Mouse (Mus musculus) MEL (cell line): Measurements from ENCODE around the gene Serpina3b. TPM values are rescaled to one million over a fixed set of nuclear protein-coding genes. Genes with fewer than 3 reads are reported as not detected.

ENCODE experiments used
- DNase-seq: peaks from one replicate; pipeline ENCODE4 v3.0.0; 2011; ENCODE audit warnings: low read depth, low spot score
- H3K27ac ChIP-seq: 2 replicates; pipeline ENCODE4 v1.5.1; 2012; ENCODE audit warnings: low read depth, mild to moderate bottlenecking, control low read depth, low read length, moderate library complexity; ENCODE audit not compliant: control insufficient read depth
- H3K27me3 ChIP-seq, 2 experiments: fragments of 150-350 bp in 1 of 2; sonication (generic) in 1 of 2; 2 replicates each; pipeline ENCODE4 v1.6.1; 2012; ENCODE audit warnings: low read length in 2 of 2, mild to moderate bottlenecking in 2 of 2, improper control_type of control experiment in 1 of 2, moderate library complexity in 1 of 2; ENCODE audit not compliant: insufficient read depth in 2 of 2, control insufficient read depth in 1 of 2
- H3K36me3 ChIP-seq, 2 experiments: 2 replicates each; pipeline ENCODE4 v1.6.1; 2012 to 2014; ENCODE audit warnings: low read length in 2 of 2, improper control_type of control experiment in 1 of 2, inconsistent platforms in 1 of 2, mild to moderate bottlenecking in 1 of 2; ENCODE audit not compliant: insufficient read depth in 2 of 2, control insufficient read depth in 1 of 2
- H3K4me1 ChIP-seq, 2 experiments: fragments of 150-350 bp in 1 of 2; sonication (generic) in 1 of 2; 2 replicates each; pipeline ENCODE4 v1.6.1; 2012; ENCODE audit warnings: low read length in 2 of 2, improper control_type of control experiment in 1 of 2, mild to moderate bottlenecking in 1 of 2; ENCODE audit not compliant: insufficient read depth in 2 of 2, control insufficient read depth in 1 of 2
- H3K4me3 ChIP-seq, 2 experiments: fragments of 150-350 bp in 1 of 2; sonication (generic) in 1 of 2; 2 replicates each; pipeline ENCODE4 v1.5.1; 2012; ENCODE audit warnings: low read depth in 2 of 2, low read length in 2 of 2, mild to moderate bottlenecking in 2 of 2, moderate library complexity in 2 of 2, control low read depth in 1 of 2, improper control_type of control experiment in 1 of 2; ENCODE audit not compliant: control insufficient read depth in 1 of 2, insufficient read depth in 1 of 2
- H3K79me2 ChIP-seq: 2 replicates; pipeline ENCODE4 v1.6.1; 2012; ENCODE audit warnings: mild to moderate bottlenecking, low read length, moderate library complexity; ENCODE audit not compliant: control insufficient read depth, poor library complexity, insufficient read depth
- H3K9ac ChIP-seq: 2 replicates; pipeline ENCODE4 v1.6.1; 2012; ENCODE audit warnings: low read depth, mild to moderate bottlenecking, control low read depth, low read length, moderate library complexity; ENCODE audit not compliant: control insufficient read depth, poor library complexity, severe bottlenecking
- H3K9me3 ChIP-seq: fragments of 150-350 bp; sonication (generic); replicated peaks from 2 replicates; pipeline ENCODE4 v1.6.1; 2012; ENCODE audit warnings: mild to moderate bottlenecking, low read length, improper control_type of control experiment, moderate library complexity; ENCODE audit not compliant: insufficient read depth
- BHLHE40 ChIP-seq: IDR thresholded peaks from 2 replicates; pipeline ENCODE4 v1.6.1; 2012; ENCODE audit warnings: low read depth, mild to moderate bottlenecking, inconsistent platforms, low read length, improper control_type of control experiment, borderline replicate concordance
- CHD1 ChIP-seq: IDR thresholded peaks from 2 replicates; pipeline ENCODE4 v1.6.1; 2012; ENCODE audit warnings: low read depth, mild to moderate bottlenecking, inconsistent platforms, low read length, improper control_type of control experiment
- CTCF ChIP-seq, 3 experiments: IDR thresholded peaks in 2 of 3; conservative IDR thresholded peaks in 1 of 3; 2 replicates each; pipeline ENCODE4 v1.5.1; 2011 to 2012; ENCODE audit warnings: low read length in 3 of 3, low read depth in 2 of 3, mild to moderate bottlenecking in 2 of 3, improper control_type of control experiment in 1 of 3, inconsistent platforms in 1 of 3, mixed read lengths in 1 of 3, moderate library complexity in 1 of 3; ENCODE audit not compliant: control insufficient read depth in 1 of 3, insufficient read depth in 1 of 3, poor library complexity in 1 of 3, severe bottlenecking in 1 of 3
- E2F4 ChIP-seq: IDR thresholded peaks from 2 replicates; pipeline ENCODE4 v1.6.1; 2011; ENCODE audit warnings: low read depth, low read length, improper control_type of control experiment, borderline replicate concordance
- EP300 ChIP-seq, 2 experiments: IDR thresholded peaks; 2 replicates each; pipeline ENCODE4 v1.6.1; 2011; ENCODE audit warnings: improper control_type of control experiment in 2 of 2, low read length in 2 of 2, low read depth in 1 of 2, mild to moderate bottlenecking in 1 of 2
- ETS1 ChIP-seq: IDR thresholded peaks from 2 replicates; pipeline ENCODE4 v1.6.1; 2012; ENCODE audit warnings: low read depth, mild to moderate bottlenecking, inconsistent platforms, low read length, improper control_type of control experiment, moderate library complexity
- HCFC1 ChIP-seq: IDR thresholded peaks from 2 replicates; pipeline ENCODE4 v1.6.1; 2012; ENCODE audit warnings: low read depth, mild to moderate bottlenecking, inconsistent platforms, low read length, improper control_type of control experiment, moderate library complexity
- KAT2A ChIP-seq: conservative IDR thresholded peaks from 2 replicates; pipeline ENCODE4 v1.6.1; 2012; ENCODE audit warnings: low read depth, low read length, improper control_type of control experiment, inconsistent platforms
- MAFK ChIP-seq: IDR thresholded peaks from 2 replicates; pipeline ENCODE4 v1.6.1; 2011; ENCODE audit warnings: low read depth, mild to moderate bottlenecking, low read length, improper control_type of control experiment, borderline replicate concordance
- MAX ChIP-seq: IDR thresholded peaks from 2 replicates; pipeline ENCODE4 v1.6.1; 2011; ENCODE audit warnings: low read length, improper control_type of control experiment
- MAZ ChIP-seq: IDR thresholded peaks from 2 replicates; pipeline ENCODE4 v1.6.1; 2012; ENCODE audit warnings: low read depth, mild to moderate bottlenecking, inconsistent platforms, low read length, improper control_type of control experiment
- MXI1 ChIP-seq: IDR thresholded peaks from 2 replicates; pipeline ENCODE4 v1.6.1; 2011; ENCODE audit warnings: mild to moderate bottlenecking, low read depth, low read length, improper control_type of control experiment
- MYB ChIP-seq: IDR thresholded peaks from 2 replicates; pipeline ENCODE4 v1.6.1; 2011; ENCODE audit warnings: mild to moderate bottlenecking, low read depth, low read length, improper control_type of control experiment
- MYC ChIP-seq: IDR thresholded peaks from 2 replicates; pipeline ENCODE4 v1.6.1; 2011; ENCODE audit warnings: low read depth, mild to moderate bottlenecking, low read length, improper control_type of control experiment, moderate library complexity
- NELFE ChIP-seq: IDR thresholded peaks from 2 replicates; pipeline ENCODE4 v1.6.1; 2011; ENCODE audit warnings: low read depth, low read length, improper control_type of control experiment
- POLR2AphosphoS2 ChIP-seq: IDR thresholded peaks from 2 replicates; pipeline ENCODE4 v1.6.1; 2011; ENCODE audit warnings: low read length, improper control_type of control experiment
- RCOR1 ChIP-seq: IDR thresholded peaks from 2 replicates; pipeline ENCODE4 v1.6.1; 2012; ENCODE audit warnings: low read depth, mild to moderate bottlenecking, inconsistent platforms, low read length, improper control_type of control experiment
- TBP ChIP-seq: IDR thresholded peaks from 2 replicates; pipeline ENCODE4 v1.8.0; 2011; ENCODE audit warnings: low read depth, low read length, improper control_type of control experiment
- TCF12 ChIP-seq: IDR thresholded peaks from 2 replicates; pipeline ENCODE4 v1.6.1; 2014; ENCODE audit warnings: low read depth, mild to moderate bottlenecking, inconsistent platforms, low read length, improper control_type of control experiment, moderate library complexity
- UBTF ChIP-seq: IDR thresholded peaks from 2 replicates; pipeline ENCODE4 v1.6.1; 2012; ENCODE audit warnings: low read depth, mild to moderate bottlenecking, inconsistent platforms, low read length, improper control_type of control experiment, moderate library complexity, borderline replicate concordance; ENCODE audit not compliant: insufficient read depth
- ZC3H11A ChIP-seq: IDR thresholded peaks from 2 replicates; pipeline ENCODE4 v1.6.1; 2012; ENCODE audit warnings: low read depth, mild to moderate bottlenecking, inconsistent platforms, low read length, improper control_type of control experiment
- ZMIZ1 ChIP-seq: IDR thresholded peaks from 2 replicates; pipeline ENCODE4 v1.6.1; 2012; ENCODE audit warnings: low read depth, mild to moderate bottlenecking, inconsistent platforms, low read length, improper control_type of control experiment, moderate library complexity
- ZNF384 ChIP-seq: IDR thresholded peaks from 2 replicates; pipeline ENCODE4 v1.6.1; 2012; ENCODE audit warnings: low read depth, mild to moderate bottlenecking, inconsistent platforms, low read length, improper control_type of control experiment
- polyA plus RNA-seq, 2 experiments: library from polyadenylated mRNA; stranded (reverse) in 1 of 2; unstranded in 1 of 2; fragments of >175 nt in 1 of 2; fragments of >200 nt in 1 of 2; gene quantifications; 2 replicates each; pipeline versions ENCODE4 v1.2.1 to v1.2.4; 2012; ENCODE audit warnings: low replicate concordance in 2 of 2, low read depth in 1 of 2; ENCODE audit not compliant: insufficient read length in 2 of 2, insufficient read depth in 1 of 2, missing spikeins in 1 of 2
- total RNA-seq: library from RNA; depleted of rRNA; stranded (reverse); fragments of 300-350 nt; gene quantifications from 2 replicates; pipeline ENCODE4 v1.2.3, GENCODE M21; 2012

Gene Serpina3b
- total and polyA plus RNA-seq, 3 experiments: not detected

- Histone ChIP-seq H3K27ac (no peak overlapping the region), H3K4me3 (no peak overlapping the region), H3K79me2 (no peaks in the 10 kb centered on the region), H3K4me1 (no peaks in the 10 kb centered on the region), H3K9me3 (no peaks in the 10 kb centered on the region), H3K27me3 (no peaks in the 10 kb centered on the region), H3K9ac (no peak overlapping the region), H3K36me3 (no peaks in the 10 kb centered on the region)
- TF ChIP-seq MAFK (no peak), TBP (no peak), POLR2AphosphoS2 (no peak), MXI1 (no peak), ZC3H11A (no peak), HCFC1 (no peak), MAZ (no peak), ZNF384 (no peak), MYB (no peak), ETS1 (no peak), MYC (no peak), MAX (no peak), CTCF (IDR thresholded peaks at IDR 0.05 in 2 of 3, conservative IDR thresholded peaks at IDR 0.05 in 1 of 3; ENCODE audit: control insufficient read depth in 1 of 3, insufficient read depth in 1 of 3, low read depth in 2 of 3, low read length in 3 of 3, poor library complexity in 1 of 3, severe bottlenecking in 1 of 3) (no peak), RCOR1 (no peak), E2F4 (no peak)
- no peak for DNase-seq
Observed at GRCm38 (mm10) chr12:104138216-104138615, 10.4 kb downstream of the Serpina3b start.

- H3K9me3 ChIP-seq: no peaks in the 10 kb centered on the region
- TF ChIP-seq CHD1 (no peak), UBTF (no peak), ETS1 (no peak), MAZ (no peak), BHLHE40 (no peak), EP300 (IDR thresholded peaks at IDR 0.05; ENCODE audit: low read depth in 1 of 2, low read length in 2 of 2) (peak in 1 of 2 experiments; percentile 50; a peak in 1 of 4 replicates), KAT2A (no peak), ZMIZ1 (no peak), NELFE (no peak), TCF12 (peak; percentile 21; the same call in 1 of the 2 replicates), TBP (no peak)
- H3K27me3 ChIP-seq: no peaks in the 10 kb centered on the region
Observed at GRCm38 (mm10) chr12:104140543-104141103, 12.8 kb downstream of the Serpina3b start.

More at GRCm38 (mm10) chr12:104140543-104141103, 12.8 kb downstream of the Serpina3b start:
- H3K4me1 ChIP-seq: no peaks in the 10 kb centered on the region
- DNase-seq: peak; percentile 64
- peak overlapping the region; percentile 77 for H3K27ac ChIP-seq
- no peaks in the 10 kb centered on the region for H3K79me2 ChIP-seq
- no peak overlapping the region for H3K9ac ChIP-seq
- H3K36me3 ChIP-seq: no peaks in the 10 kb centered on the region
- no peak overlapping the region for H3K4me3 ChIP-seq
